Mouse (Mus musculus) kidney, postnatal 4 days (tissue): Measurements from ENCODE around the gene Lats2.
"Not testable (repeated sequence)": the region's sequence is repeated elsewhere in the genome, so short reads cannot be mapped to it uniquely, and the experiment has no call there.

ENCODE experiments used
- DNase-seq, 2 experiments: peaks; one replicate each; pipeline ENCODE4 v3.0.0; 2021; ENCODE audit warnings: mixed read lengths in 2 of 2

Gene Lats2

GRCm38 (mm10) chr14:57692517-57693130 lies 65.6 kb downstream of the Lats2 start:
- DNase-seq = no peak

GRCm38 (mm10) chr14:57691316-57691715 lies 66.9 kb downstream of the Lats2 start:
- DNase-seq = no peak

- no peak for DNase-seq
Measured at GRCm38 (mm10) chr14:57690681-57691080, 67.5 kb downstream of the Lats2 start.

- not testable (repeated sequence) for DNase-seq
Measured at GRCm38 (mm10) chr14:57688066-57688465, 70.1 kb downstream of the Lats2 start.

- DNase-seq = no peak
Measured at GRCm38 (mm10) chr14:57687441-57687840, 70.7 kb downstream of the Lats2 start.

- no peak for DNase-seq
Measured at GRCm38 (mm10) chr14:57686647-57687046, 71.5 kb downstream of the Lats2 start.

- peak; percentile 85 to 87 for DNase-seq
Measured at GRCm38 (mm10) chr14:57684579-57684978, 73.6 kb downstream of the Lats2 start.

- no peak for DNase-seq
Measured at GRCm38 (mm10) chr14:57682751-57683150, 75.4 kb downstream of the Lats2 start.

GRCm38 (mm10) chr14:57679958-57680535 lies 78.1 kb downstream of the Lats2 start:
- peak; percentile 91 to 92 for DNase-seq

- DNase-seq = no peak
Measured at GRCm38 (mm10) chr14:57679523-57679922, 78.7 kb downstream of the Lats2 start.

GRCm38 (mm10) chr14:57675481-57675880 lies 82.7 kb downstream of the Lats2 start:
- no peak for DNase-seq

GRCm38 (mm10) chr14:57665628-57665950 lies 92.6 kb downstream of the Lats2 start:
- DNase-seq = no peak

GRCm38 (mm10) chr14:57664822-57665627 lies 93.2 kb downstream of the Lats2 start, which contains the start of gene Xpo4:
Gene Xpo4, minus strand, starts transcription at chr14:57665430.
- DNase-seq = peak; percentile 86 to 93

- DNase-seq = no peak
Measured at GRCm38 (mm10) chr14:57664311-57664821, 93.8 kb downstream of the Lats2 start.

GRCm38 (mm10) chr14:57663630-57664029 lies 94.6 kb downstream of the Lats2 start:
- DNase-seq = no peak

- no peak for DNase-seq
Measured at GRCm38 (mm10) chr14:57658301-57658700, 99.9 kb downstream of the Lats2 start.

GRCm38 (mm10) chr14:57657500-57657899 lies 100.7 kb downstream of the Lats2 start:
- DNase-seq = no peak

GRCm38 (mm10) chr14:57656519-57656918 lies 101.7 kb downstream of the Lats2 start:
- DNase-seq = not testable (repeated sequence)

GRCm38 (mm10) chr14:57649501-57649900 lies 108.7 kb downstream of the Lats2 start:
- no peak for DNase-seq

GRCm38 (mm10) chr14:57646155-57646554 lies 112.0 kb downstream of the Lats2 start:
- no peak for DNase-seq
